Mouse (Mus musculus): ENCODE measurements around the gene Tbk1.

GRCm38 (mm10) chr10:121636276-121636675 is 49.7 kb upstream of the Tbk1 start:
- TF ChIP-seq CTCF (IDR thresholded peaks at IDR 0.05; ENCODE audit: low read depth, low read length) (no peak), POLR2A (IDR thresholded peaks at IDR 0.05; ENCODE audit: borderline replicate concordance, low read depth, low read length) (no peak)

Data from bone marrow macrophage, adult 2 months (primary cell).